Mouse (Mus musculus): ENCODE measurements around the gene Aatf. TPM values are rescaled to one million over a fixed set of nuclear protein-coding genes. Genes with fewer than 3 reads are reported as not detected.

Aatf gene
- polyA plus RNA-seq, 1 experiment from 2014 or later: 30.4 TPM

GRCm38 (mm10) chr11:84523321-84523831 is 10.1 kb upstream of the Aatf start:
- H3K4me2 ChIP-seq (ENCODE audit: low read depth, low read length): no peak overlapping the region
- WGBS: 2% methylated on average over 16 of the region's 16 CpGs
- peaks cover 21% of the 10 kb centered on the region for H3K4me1 ChIP-seq (ENCODE audit: control insufficient read depth, insufficient read depth, low read length)
- no peaks in the 10 kb centered on the region for H3K36me3 ChIP-seq (ENCODE audit: control insufficient read depth, insufficient read depth)
- no peak overlapping the region for H3K9ac ChIP-seq (ENCODE audit: low read length)
- H3K4me3 ChIP-seq (ENCODE audit: low read length): no peak overlapping the region
- ATAC-seq (replicated peaks; ENCODE audit: extremely low read depth, insufficient read depth, low FRiP score): no peak
- no peaks in the 10 kb centered on the region for H3K9me3 ChIP-seq (replicated peaks; ENCODE audit: control insufficient read depth, low read length)
- no peak overlapping the region for H3K27ac ChIP-seq (ENCODE audit: low read length)
- H3K27me3 ChIP-seq (ENCODE audit: control insufficient read depth, insufficient read depth, low read length): peaks cover 97% of the 10 kb centered on the region

GRCm38 (mm10) chr11:84522577-84523320 is 9.4 kb upstream of the Aatf start:
- H3K27ac ChIP-seq (ENCODE audit: low read length): no peak overlapping the region
- peaks cover 21% of the 10 kb centered on the region for H3K4me1 ChIP-seq (ENCODE audit: control insufficient read depth, insufficient read depth, low read length)
- ATAC-seq (replicated peaks; ENCODE audit: extremely low read depth, insufficient read depth, low FRiP score): no peak
- H3K4me2 ChIP-seq (ENCODE audit: low read depth, low read length): peak overlapping the region; percentile 49
- peak overlapping the region; percentile 32 for H3K4me3 ChIP-seq (ENCODE audit: low read length)
- H3K9me3 ChIP-seq (replicated peaks; ENCODE audit: control insufficient read depth, low read length): no peaks in the 10 kb centered on the region
- no peaks in the 10 kb centered on the region for H3K36me3 ChIP-seq (ENCODE audit: control insufficient read depth, insufficient read depth)
- no peak overlapping the region for H3K9ac ChIP-seq (ENCODE audit: low read length)
- peaks cover 93% of the 10 kb centered on the region for H3K27me3 ChIP-seq (ENCODE audit: control insufficient read depth, insufficient read depth, low read length)
- WGBS: under 1% methylated on average over 40 of the region's 40 CpGs

GRCm38 (mm10) chr11:84521751-84522299 is 8.5 kb upstream of the Aatf start:
- Histone ChIP-seq H3K9me3 (replicated peaks; ENCODE audit: control insufficient read depth, low read length) (no peaks in the 10 kb centered on the region), H3K4me1 (ENCODE audit: control insufficient read depth, insufficient read depth, low read length) (peaks cover 21% of the 10 kb centered on the region), H3K36me3 (ENCODE audit: control insufficient read depth, insufficient read depth) (no peaks in the 10 kb centered on the region), H3K4me3 (ENCODE audit: low read length) (no peak overlapping the region), H3K9ac (ENCODE audit: low read length) (no peak overlapping the region), H3K27me3 (ENCODE audit: control insufficient read depth, insufficient read depth, low read length) (peaks cover 91% of the 10 kb centered on the region), H3K27ac (ENCODE audit: low read length) (no peak overlapping the region), H3K4me2 (ENCODE audit: low read depth, low read length) (no peak overlapping the region)
- WGBS: 23% methylated on average over 24 of the region's 24 CpGs
- ATAC-seq (replicated peaks; ENCODE audit: extremely low read depth, insufficient read depth, low FRiP score): no peak

- Histone ChIP-seq H3K9ac (ENCODE audit: low read length) (no peak overlapping the region), H3K4me3 (ENCODE audit: low read length) (no peak overlapping the region), H3K9me3 (replicated peaks; ENCODE audit: control insufficient read depth, low read length) (no peaks in the 10 kb centered on the region), H3K27me3 (ENCODE audit: control insufficient read depth, insufficient read depth, low read length) (peaks cover 91% of the 10 kb centered on the region), H3K4me2 (ENCODE audit: low read depth, low read length) (no peak overlapping the region), H3K4me1 (ENCODE audit: control insufficient read depth, insufficient read depth, low read length) (peaks cover 19% of the 10 kb centered on the region), H3K36me3 (ENCODE audit: control insufficient read depth, insufficient read depth) (no peaks in the 10 kb centered on the region), H3K27ac (ENCODE audit: low read length) (no peak overlapping the region)
- ATAC-seq (replicated peaks; ENCODE audit: extremely low read depth, insufficient read depth, low FRiP score): no peak
- WGBS: 48% methylated on average over 3 of the region's 3 CpGs
These were observed 7.7 kb upstream of the Aatf start for GRCm38 (mm10) chr11:84521071-84521390.

- Histone ChIP-seq H3K27me3 (ENCODE audit: control insufficient read depth, insufficient read depth, low read length) (peaks cover 91% of the 10 kb centered on the region), H3K9me3 (replicated peaks; ENCODE audit: control insufficient read depth, low read length) (no peaks in the 10 kb centered on the region), H3K9ac (ENCODE audit: low read length) (no peak overlapping the region), H3K4me2 (ENCODE audit: low read depth, low read length) (no peak overlapping the region), H3K36me3 (ENCODE audit: control insufficient read depth, insufficient read depth) (no peaks in the 10 kb centered on the region), H3K27ac (ENCODE audit: low read length) (no peak overlapping the region), H3K4me3 (ENCODE audit: low read length) (no peak overlapping the region), H3K4me1 (ENCODE audit: control insufficient read depth, insufficient read depth, low read length) (peaks cover 13% of the 10 kb centered on the region)
- WGBS: 13% methylated on average over 31 of the region's 31 CpGs
- no peak for ATAC-seq (replicated peaks; ENCODE audit: extremely low read depth, insufficient read depth, low FRiP score)
These were observed 7.1 kb upstream of the Aatf start for GRCm38 (mm10) chr11:84520269-84521070.

GRCm38 (mm10) chr11:84519576-84520268 is 6.4 kb upstream of the Aatf start:
- WGBS: 28% methylated on average over 34 of the region's 34 CpGs
- Histone ChIP-seq H3K36me3 (ENCODE audit: control insufficient read depth, insufficient read depth) (no peaks in the 10 kb centered on the region), H3K4me3 (ENCODE audit: low read length) (no peak overlapping the region)

GRCm38 (mm10) chr11:84519036-84519435 is 5.7 kb upstream of the Aatf start:
- Histone ChIP-seq H3K27ac (ENCODE audit: low read length) (no peak overlapping the region), H3K9me3 (replicated peaks; ENCODE audit: control insufficient read depth, low read length) (no peaks in the 10 kb centered on the region), H3K27me3 (ENCODE audit: control insufficient read depth, insufficient read depth, low read length) (peaks cover 91% of the 10 kb centered on the region), H3K4me3 (ENCODE audit: low read length) (no peak overlapping the region), H3K4me1 (ENCODE audit: control insufficient read depth, insufficient read depth, low read length) (peaks cover 6% of the 10 kb centered on the region; the same call in 1 of the 2 replicates), H3K36me3 (ENCODE audit: control insufficient read depth, insufficient read depth) (no peaks in the 10 kb centered on the region), H3K4me2 (ENCODE audit: low read depth, low read length) (no peak overlapping the region), H3K9ac (ENCODE audit: low read length) (no peak overlapping the region)
- ATAC-seq (replicated peaks; ENCODE audit: extremely low read depth, insufficient read depth, low FRiP score): no peak
- WGBS: 55% methylated on average over 12 of the region's 12 CpGs

More at GRCm38 (mm10) chr11:84519576-84520268, 6.4 kb upstream of the Aatf start:
- Histone ChIP-seq H3K27ac (ENCODE audit: low read length) (no peak overlapping the region), H3K4me1 (ENCODE audit: control insufficient read depth, insufficient read depth, low read length) (peaks cover 9% of the 10 kb centered on the region; the same call in 1 of the 2 replicates), H3K4me2 (ENCODE audit: low read depth, low read length) (no peak overlapping the region), H3K27me3 (ENCODE audit: control insufficient read depth, insufficient read depth, low read length) (peaks cover 91% of the 10 kb centered on the region), H3K9me3 (replicated peaks; ENCODE audit: control insufficient read depth, low read length) (no peaks in the 10 kb centered on the region), H3K9ac (ENCODE audit: low read length) (no peak overlapping the region)
- no peak for ATAC-seq (replicated peaks; ENCODE audit: extremely low read depth, insufficient read depth, low FRiP score)

GRCm38 (mm10) chr11:84518261-84518660 is 4.9 kb upstream of the Aatf start:
- 72% methylated on average over 5 of the region's 5 CpGs for WGBS

More at GRCm38 (mm10) chr11:84518261-84518660, 4.9 kb upstream of the Aatf start:
- ATAC-seq (replicated peaks; ENCODE audit: extremely low read depth, insufficient read depth, low FRiP score): no peak
- Histone ChIP-seq H3K4me1 (ENCODE audit: control insufficient read depth, insufficient read depth, low read length) (peaks cover 4% of the 10 kb centered on the region; the same call in 1 of the 2 replicates), H3K27ac (ENCODE audit: low read length) (no peak overlapping the region), H3K4me2 (ENCODE audit: low read depth, low read length) (no peak overlapping the region), H3K9ac (ENCODE audit: low read length) (no peak overlapping the region), H3K36me3 (ENCODE audit: control insufficient read depth, insufficient read depth) (no peaks in the 10 kb centered on the region), H3K9me3 (replicated peaks; ENCODE audit: control insufficient read depth, low read length) (no peaks in the 10 kb centered on the region), H3K4me3 (ENCODE audit: low read length) (no peak overlapping the region), H3K27me3 (ENCODE audit: control insufficient read depth, insufficient read depth, low read length) (peaks cover 83% of the 10 kb centered on the region)
